Mouse (Mus musculus) kidney, adult 2 months (tissue): ENCODE results near the gene Cage1. TPM values are rescaled to one million over a fixed set of nuclear protein-coding genes. Genes with fewer than 3 reads are reported as not detected.

Experiments
- DNase-seq: peaks from one replicate; pipeline ENCODE4 v3.0.0; 2021
- H3K27ac ChIP-seq: fragments of 200-500 bp; 2 replicates; pipeline ENCODE4 v1.5.1; 2012; ENCODE audit warnings: low read depth, low read length, control low read depth, inconsistent platforms; ENCODE audit not compliant: insufficient read depth
- H3K27me3 ChIP-seq: fragments of 200-500 bp; replicated peaks from 2 replicates; pipeline ENCODE4 v1.6.1; 2012; ENCODE audit warnings: mild to moderate bottlenecking, moderate library complexity, low read length, inconsistent platforms; ENCODE audit not compliant: control insufficient read depth, insufficient read depth
- H3K36me3 ChIP-seq: fragments of 200-500 bp; 2 replicates; pipeline ENCODE4 v1.6.1; 2012; ENCODE audit warnings: mild to moderate bottlenecking, moderate library complexity, low read length, inconsistent platforms; ENCODE audit not compliant: control insufficient read depth, insufficient read depth
- H3K4me1 ChIP-seq: fragments of 200-500 bp; 2 replicates; pipeline ENCODE4 v1.6.1; 2011; ENCODE audit warnings: low read length; ENCODE audit not compliant: control insufficient read depth, insufficient read depth
- H3K4me3 ChIP-seq: fragments of 200-500 bp; 2 replicates; pipeline ENCODE4 v1.5.1; 2011; ENCODE audit warnings: mild to moderate bottlenecking, low read depth, low read length, control low read depth; ENCODE audit not compliant: insufficient read depth
- CTCF ChIP-seq: fragments of 200-500 bp; conservative IDR thresholded peaks from 2 replicates; pipeline ENCODE4 v1.5.1; 2011; ENCODE audit warnings: low read depth, mild to moderate bottlenecking, control low read depth, low read length, moderate library complexity, mixed read lengths; ENCODE audit not compliant: insufficient read depth, insufficient read length
- POLR2A ChIP-seq: fragments of 200-500 bp; IDR thresholded peaks from one replicate; pipeline ENCODE4 v1.6.1; 2011; ENCODE audit warnings: low read depth, low read length, control low read depth
- WGBS: fragments of 180-500 bp; shearing (Covaris S2); methylation state at CpG from one replicate; pipeline ENCODE4 v1.1.7; 2018; 5-methylcytosine and 5-hydroxymethylcytosine counted together
- polyA plus RNA-seq: library from polyadenylated mRNA; depleted of rRNA; stranded (reverse); fragments of >200 nt; gene quantifications from 2 replicates; pipeline ENCODE4 v1.2.3, GENCODE M21; 2012

Gene Cage1
- polyA plus RNA-seq, 1 experiment, result 0.28 TPM

- Histone ChIP-seq H3K27ac (peak within 1 kb of the TSS; percentile 49), H3K36me3 (no peaks in the 10 kb centered on the region; the same call in 1 of the 2 replicates), H3K4me1 (peaks cover 10% of the 10 kb centered on the region; the same call in 1 of the 2 replicates), H3K27me3 (no peaks in the 10 kb centered on the region), H3K4me3 (peak within 1 kb of the TSS; percentile 89)
- WGBS, result 8% methylated on average over 37 of the region's 37 CpGs
- no peak for TF ChIP-seq POLR2A
- TF ChIP-seq CTCF, result no peak
- DNase-seq, result no peak
Measured at GRCm38 (mm10) chr13:38036343-38037043, 376 bp downstream of the Cage1 start, which contains the start of gene Riok1. Gene Riok1, plus strand, starts transcription at chr13:38036995.

- 83% methylated on average over 4 of the region's 4 CpGs for WGBS
- no peaks in the 10 kb centered on the region for H3K4me1 ChIP-seq
- no peak overlapping the region for H3K27ac ChIP-seq
- H3K4me3 ChIP-seq, result no peak overlapping the region
- no peaks in the 10 kb centered on the region for H3K27me3 ChIP-seq
- no peaks in the 10 kb centered on the region for H3K36me3 ChIP-seq
- TF ChIP-seq CTCF, result no peak
- TF ChIP-seq POLR2A, result no peak
- DNase-seq, result no peak
Measured at GRCm38 (mm10) chr13:38028407-38028806, 8.5 kb downstream of the Cage1 start.

- no peak for DNase-seq
- Histone ChIP-seq H3K27ac (no peak overlapping the region), H3K4me3 (no peak overlapping the region), H3K4me1 (no peaks in the 10 kb centered on the region), H3K36me3 (no peaks in the 10 kb centered on the region), H3K27me3 (no peaks in the 10 kb centered on the region)
- TF ChIP-seq POLR2A, result no peak
- no peak for TF ChIP-seq CTCF
- 62% methylated on average over 6 of the region's 6 CpGs for WGBS
Measured at GRCm38 (mm10) chr13:38027618-38028248, 9.1 kb downstream of the Cage1 start.

GRCm38 (mm10) chr13:38025874-38026273 lies 11.0 kb downstream of the Cage1 start:
- Histone ChIP-seq H3K4me1 (no peaks in the 10 kb centered on the region), H3K27me3 (no peaks in the 10 kb centered on the region), H3K4me3 (no peak overlapping the region), H3K27ac (no peak overlapping the region), H3K36me3 (no peaks in the 10 kb centered on the region)
- 49% methylated on average over 4 of the region's 4 CpGs for WGBS
- TF ChIP-seq CTCF (peak; percentile 31; the same call in 1 of the 2 replicates), POLR2A (no peak)
- DNase-seq, result peak; percentile 14

GRCm38 (mm10) chr13:38018791-38019190 lies 18.1 kb downstream of the Cage1 start:
- 72% methylated on average over 3 of the region's 3 CpGs for WGBS
- no peak overlapping the region for H3K27ac ChIP-seq
- TF ChIP-seq CTCF (no peak), POLR2A (no peak)
- no peak for DNase-seq
- H3K4me3 ChIP-seq, result no peak overlapping the region
- no peaks in the 10 kb centered on the region for H3K27me3 ChIP-seq
- no peaks in the 10 kb centered on the region for H3K4me1 ChIP-seq
- H3K36me3 ChIP-seq, result no peaks in the 10 kb centered on the region

GRCm38 (mm10) chr13:38015591-38015990 lies 21.3 kb downstream of the Cage1 start:
- no peak for DNase-seq
- no peaks in the 10 kb centered on the region for H3K27me3 ChIP-seq
- no peak overlapping the region for H3K4me3 ChIP-seq
- H3K27ac ChIP-seq, result no peak overlapping the region
- TF ChIP-seq POLR2A (no peak), CTCF (no peak)
- H3K4me1 ChIP-seq, result no peaks in the 10 kb centered on the region
- H3K36me3 ChIP-seq, result no peaks in the 10 kb centered on the region
- WGBS, result 93% methylated on average over 4 of the region's 4 CpGs

GRCm38 (mm10) chr13:38012436-38012835 lies 24.4 kb downstream of the Cage1 start:
- WGBS, result 84% methylated on average over 5 of the region's 5 CpGs
- Histone ChIP-seq H3K27ac (no peak overlapping the region), H3K4me3 (no peak overlapping the region), H3K36me3 (no peaks in the 10 kb centered on the region), H3K27me3 (no peaks in the 10 kb centered on the region), H3K4me1 (no peaks in the 10 kb centered on the region)
- no peak for DNase-seq
- TF ChIP-seq POLR2A (no peak), CTCF (no peak)

- H3K27me3 ChIP-seq, result no peaks in the 10 kb centered on the region
- H3K4me3 ChIP-seq, result no peak overlapping the region
- H3K4me1 ChIP-seq, result no peaks in the 10 kb centered on the region
- no peak for DNase-seq
- H3K27ac ChIP-seq, result no peak overlapping the region
- H3K36me3 ChIP-seq, result no peaks in the 10 kb centered on the region
- no peak for TF ChIP-seq CTCF
- 84% methylated on average over 5 of the region's 5 CpGs for WGBS
Measured at GRCm38 (mm10) chr13:38010444-38010910, 26.4 kb downstream of the Cage1 start.
